Mouse (Mus musculus) kidney, embryonic 14.5 days (tissue): Measurements from ENCODE around the gene Gadl1. TPM values are rescaled to one million over a fixed set of nuclear protein-coding genes. Genes with fewer than 3 reads are reported as not detected.

Experiments
- ATAC-seq: fragments of 200-750 bp; cut with Nextera tagmentation; 2 replicates; pipeline ENCODE4 v1.8.0; 2017; ENCODE audit warnings: moderate number of reproducible peaks, mild to moderate bottlenecking, moderate TSS enrichment, moderate library complexity; ENCODE audit not compliant: low FRiP score, low TSS enrichment
- H3K27ac ChIP-seq: fragments of 300-500 bp; sonication (generic); 2 replicates; pipeline ENCODE4 v1.5.1; 2014; ENCODE audit warnings: low read depth, mild to moderate bottlenecking, low read length, moderate library complexity, mixed read lengths
- H3K27me3 ChIP-seq: fragments of 300-500 bp; sonication (generic); 2 replicates; pipeline ENCODE4 v1.6.1; 2014; ENCODE audit warnings: mild to moderate bottlenecking, low read length; ENCODE audit not compliant: control insufficient read depth, insufficient read depth
- H3K36me3 ChIP-seq: fragments of 300-500 bp; sonication (generic); 2 replicates; pipeline ENCODE4 v1.6.1; 2014; ENCODE audit warnings: low read length, mixed read lengths; ENCODE audit not compliant: control insufficient read depth, insufficient read depth
- H3K4me1 ChIP-seq: fragments of 300-500 bp; sonication (generic); 2 replicates; pipeline ENCODE4 v1.6.1; 2014; ENCODE audit warnings: low read length, mixed read lengths; ENCODE audit not compliant: control insufficient read depth, insufficient read depth
- H3K4me2 ChIP-seq: fragments of 300-500 bp; sonication (generic); replicated peaks from 2 replicates; pipeline ENCODE4 v1.6.1; 2014; ENCODE audit warnings: low read depth, mild to moderate bottlenecking, low read length
- H3K4me3 ChIP-seq: fragments of 300-500 bp; sonication (generic); 2 replicates; pipeline ENCODE4 v1.5.1; 2014; ENCODE audit warnings: mild to moderate bottlenecking, low read length
- H3K9ac ChIP-seq: fragments of 300-500 bp; sonication (generic); 2 replicates; pipeline ENCODE4 v1.6.1; 2014; ENCODE audit warnings: low read depth, mild to moderate bottlenecking, low read length, moderate library complexity
- H3K9me3 ChIP-seq: fragments of 300-500 bp; sonication (generic); 2 replicates; pipeline ENCODE4 v1.6.1; 2016; ENCODE audit warnings: low read length; ENCODE audit not compliant: control insufficient read depth
- WGBS: fragments of 180-500 bp; shearing (Covaris S2); extraction: QIAGEN DNeasy Blood & Tissue Kit; methylation state at CpG from one replicate; pipeline ENCODE4 v1.1.7; 2014; 5-methylcytosine and 5-hydroxymethylcytosine counted together
- polyA plus RNA-seq: library from polyadenylated mRNA; unstranded; fragments of >200 nt; fragmentation: Nextera tagmentation; extraction: Ambion mirVana; gene quantifications from 2 replicates; pipeline ENCODE4 v1.2.1, GENCODE M21; 2014

The Gadl1 gene
- polyA plus RNA-seq, 1 experiment from 2014 or later = 0.60 TPM

DNA sequence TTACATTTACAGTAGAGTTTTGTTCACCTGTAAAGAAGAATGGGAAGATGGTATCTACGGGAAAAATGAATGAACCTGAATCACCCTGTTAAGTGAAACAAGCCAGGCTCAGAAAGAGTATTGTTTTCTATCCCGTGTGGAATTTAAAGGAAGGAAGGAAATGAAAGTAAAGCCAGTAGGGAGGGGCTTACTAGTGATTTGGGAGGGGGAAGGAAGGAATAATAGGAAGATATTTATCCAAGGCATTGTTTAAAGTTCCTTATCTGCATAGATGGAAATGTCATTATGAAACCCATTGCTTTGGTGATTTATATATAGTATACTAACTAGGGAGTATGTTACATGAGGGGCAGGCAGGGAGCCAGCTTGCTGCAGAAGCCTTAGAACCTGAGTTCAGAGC lies 199.5 kb downstream of the Gadl1 start:
- no peak for ATAC-seq
- Histone ChIP-seq H3K4me2 (no peak overlapping the region), H3K27ac (no peak overlapping the region), H3K4me1 (no peaks in the 10 kb centered on the region), H3K4me3 (no peak overlapping the region), H3K9ac (no peak overlapping the region), H3K27me3 (no peaks in the 10 kb centered on the region), H3K9me3 (peaks cover 3% of the 10 kb centered on the region; the same call in 1 of the 2 replicates), H3K36me3 (peaks cover 33% of the 10 kb centered on the region)
- 84% methylated on average over 2 of the region's 2 CpGs for WGBS

GRCm38 (mm10) chr9:116111149-116111970 lies 202.1 kb downstream of the Gadl1 start:
- Histone ChIP-seq H3K4me2 (no peak overlapping the region), H3K27me3 (no peaks in the 10 kb centered on the region), H3K4me3 (no peak overlapping the region), H3K9ac (no peak overlapping the region), H3K36me3 (peaks cover 30% of the 10 kb centered on the region), H3K9me3 (peaks cover 2% of the 10 kb centered on the region; the same call in 1 of the 2 replicates), H3K4me1 (no peaks in the 10 kb centered on the region), H3K27ac (no peak overlapping the region)
- 83% methylated on average over 9 of the region's 9 CpGs for WGBS
- no peak for ATAC-seq

GRCm38 (mm10) chr9:116114339-116114738 lies 205.1 kb downstream of the Gadl1 start:
- Histone ChIP-seq H3K4me2 (no peak overlapping the region), H3K4me3 (no peak overlapping the region), H3K9me3 (no peaks in the 10 kb centered on the region), H3K27ac (peak overlapping the region; percentile 24; the same call in 1 of the 2 replicates), H3K36me3 (peaks cover 21% of the 10 kb centered on the region), H3K9ac (no peak overlapping the region), H3K27me3 (no peaks in the 10 kb centered on the region), H3K4me1 (0 out of 2 replicates have a peak, but pooled peaks cover under 1% of the 10 kb centered on the region)
- no peak for ATAC-seq
- 16% methylated on average over 4 of the region's 4 CpGs for WGBS

DNA sequence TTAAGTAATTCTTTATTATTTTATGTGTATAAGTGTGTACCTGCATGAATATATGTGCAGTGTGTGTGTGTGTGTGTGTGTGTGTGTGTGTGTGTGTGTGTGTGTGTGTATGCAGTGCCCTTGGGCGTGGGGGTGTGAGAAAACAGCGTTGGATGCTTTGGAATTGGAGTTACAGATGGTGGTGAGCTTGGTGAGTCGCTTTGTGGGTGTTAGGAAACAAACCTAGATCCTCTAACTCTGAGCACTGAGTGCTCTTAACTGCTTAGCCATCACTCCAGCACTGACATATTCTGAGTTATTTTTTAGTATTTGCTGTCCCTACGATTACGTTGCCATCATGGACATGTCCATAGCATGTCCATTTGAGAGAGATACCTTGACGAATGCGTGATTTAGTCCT lies 206.6 kb downstream of the Gadl1 start:
- no peak overlapping the region for H3K4me2 ChIP-seq
- no peak overlapping the region for H3K27ac ChIP-seq
- no peaks in the 10 kb centered on the region for H3K27me3 ChIP-seq
- 95% methylated on average over 7 of the region's 7 CpGs for WGBS
- peaks cover 12% of the 10 kb centered on the region for H3K36me3 ChIP-seq
- H3K4me1 ChIP-seq = 0 out of 2 replicates have a peak, but pooled peaks cover 5% of the 10 kb centered on the region
- no peak for ATAC-seq
- H3K9ac ChIP-seq = no peak overlapping the region
- no peak overlapping the region for H3K4me3 ChIP-seq
- no peaks in the 10 kb centered on the region for H3K9me3 ChIP-seq

GRCm38 (mm10) chr9:116118332-116118872 lies 209.1 kb downstream of the Gadl1 start:
- 75% methylated on average over 8 of the region's 8 CpGs for WGBS
- Histone ChIP-seq H3K4me1 (peaks cover 13% of the 10 kb centered on the region), H3K27ac (no peak overlapping the region), H3K9me3 (no peaks in the 10 kb centered on the region), H3K36me3 (peaks cover 18% of the 10 kb centered on the region), H3K9ac (no peak overlapping the region), H3K27me3 (no peaks in the 10 kb centered on the region), H3K4me2 (no peak overlapping the region), H3K4me3 (no peak overlapping the region)
- no peak for ATAC-seq

- WGBS = 63% methylated on average over 7 of the region's 7 CpGs
- Histone ChIP-seq H3K36me3 (peaks cover 27% of the 10 kb centered on the region), H3K4me1 (peaks cover 13% of the 10 kb centered on the region), H3K27ac (no peak overlapping the region), H3K9me3 (no peaks in the 10 kb centered on the region), H3K9ac (no peak overlapping the region), H3K27me3 (no peaks in the 10 kb centered on the region), H3K4me2 (no peak overlapping the region), H3K4me3 (no peak overlapping the region)
- no peak for ATAC-seq
These were observed 210.7 kb downstream of the Gadl1 start for GRCm38 (mm10) chr9:116119990-116120389.

DNA sequence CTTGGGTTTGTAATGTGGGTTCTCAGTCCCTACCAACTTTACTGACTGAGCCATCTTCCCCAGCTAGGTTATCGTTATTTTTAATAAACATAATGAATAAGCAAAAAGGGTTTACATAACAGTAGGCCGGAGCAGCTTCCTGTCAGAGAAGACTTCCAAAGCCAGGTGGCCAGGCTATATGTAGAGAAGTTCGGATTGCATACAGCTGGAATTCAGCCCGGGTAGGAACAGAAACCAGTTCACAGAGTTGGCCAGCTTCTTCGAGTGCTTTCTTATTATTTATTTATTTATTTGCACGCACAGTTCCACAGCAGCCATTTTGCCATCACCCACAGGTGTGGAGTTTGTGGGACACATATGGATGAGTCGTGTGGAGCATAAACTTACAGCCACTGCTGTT lies 212.2 kb downstream of the Gadl1 start:
- no peaks in the 10 kb centered on the region for H3K27me3 ChIP-seq
- WGBS = 88% methylated on average over 7 of the region's 7 CpGs
- H3K9me3 ChIP-seq = no peaks in the 10 kb centered on the region
- H3K36me3 ChIP-seq = peaks cover 30% of the 10 kb centered on the region
- H3K4me2 ChIP-seq = no peak overlapping the region
- no peak overlapping the region for H3K4me3 ChIP-seq
- no peak for ATAC-seq
- H3K4me1 ChIP-seq = peaks cover 16% of the 10 kb centered on the region
- no peak overlapping the region for H3K27ac ChIP-seq
- no peak overlapping the region for H3K9ac ChIP-seq

DNA sequence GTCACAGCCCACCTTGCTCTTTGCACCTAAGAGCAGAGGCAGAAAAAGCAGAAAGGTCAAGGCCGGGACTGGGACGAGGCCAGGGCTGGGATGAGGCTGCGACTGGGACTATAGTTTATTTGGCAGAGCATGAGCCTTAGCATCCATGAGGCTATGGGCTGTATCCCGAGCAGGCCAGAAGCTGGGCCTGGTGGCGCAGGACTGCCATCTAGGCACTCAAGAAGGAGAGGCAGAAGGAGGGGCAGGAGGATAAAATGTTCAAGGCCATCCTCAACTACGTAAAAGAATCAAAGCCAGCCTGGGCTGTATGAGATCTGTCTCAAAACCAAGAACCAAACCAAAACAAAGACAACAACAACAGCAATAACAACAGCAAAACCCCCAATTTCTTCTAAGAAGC lies 213.3 kb downstream of the Gadl1 start:
- peaks cover 29% of the 10 kb centered on the region for H3K36me3 ChIP-seq
- no peak for ATAC-seq
- WGBS = 65% methylated on average over 6 of the region's 6 CpGs

DNA sequence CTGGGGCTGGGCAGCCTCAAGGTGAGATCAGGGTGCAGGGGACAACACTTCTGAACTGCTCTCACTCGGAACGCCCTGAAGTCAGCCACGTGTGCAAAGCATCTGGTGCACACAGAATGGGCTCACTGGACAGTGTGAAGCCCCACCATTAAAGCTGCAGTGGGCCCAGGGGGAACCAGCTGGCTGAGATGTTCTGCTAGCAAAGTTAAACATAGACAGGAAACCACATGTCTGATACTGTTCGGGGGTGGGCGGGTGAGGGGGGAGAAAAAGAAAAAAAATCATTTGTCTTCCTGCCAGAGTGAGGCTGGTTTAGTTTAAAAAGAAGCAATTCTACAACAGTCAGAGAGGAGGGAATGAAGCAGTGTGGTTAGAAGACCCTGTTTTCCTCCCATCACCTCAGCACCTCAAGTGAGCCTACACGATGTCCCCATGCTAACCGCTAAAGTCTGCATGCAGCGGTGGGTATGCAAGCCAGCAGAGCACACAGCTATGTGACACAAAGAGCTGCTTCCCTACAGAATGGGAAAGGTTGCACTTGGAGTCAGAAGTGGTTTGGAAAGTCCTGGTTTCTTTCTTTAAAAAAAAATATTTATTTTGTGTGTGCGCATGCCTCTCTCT lies 213.8 kb downstream of the Gadl1 start:
- H3K36me3 ChIP-seq = peaks cover 32% of the 10 kb centered on the region
- H3K9ac ChIP-seq = no peak overlapping the region
- 39% methylated on average over 9 of the region's 9 CpGs for WGBS
- H3K9me3 ChIP-seq = no peaks in the 10 kb centered on the region
- ATAC-seq = peak; percentile 79
- no peaks in the 10 kb centered on the region for H3K27me3 ChIP-seq
- H3K27ac ChIP-seq = peak overlapping the region; percentile 58; the same call in 1 of the 2 replicates
- H3K4me3 ChIP-seq = no peak overlapping the region
- peaks cover 16% of the 10 kb centered on the region for H3K4me1 ChIP-seq
- no peak overlapping the region for H3K4me2 ChIP-seq

More for the DNA sequence above, 213.3 kb downstream of the Gadl1 start:
- Histone ChIP-seq H3K4me2 (no peak overlapping the region), H3K27me3 (no peaks in the 10 kb centered on the region), H3K9ac (no peak overlapping the region), H3K27ac (peak overlapping the region; percentile 13; the same call in 1 of the 2 replicates), H3K9me3 (no peaks in the 10 kb centered on the region), H3K4me1 (peaks cover 16% of the 10 kb centered on the region), H3K4me3 (no peak overlapping the region)
